Mouse (Mus musculus) adrenal gland, adult 2 months (tissue): ENCODE data around the gene Draxin. TPM values are rescaled to one million over a fixed set of nuclear protein-coding genes. Genes with fewer than 3 reads are reported as not detected.
"Not testable (repeated sequence)": the region's sequence is repeated elsewhere in the genome, so short reads cannot be mapped to it uniquely, and the experiment has no call there.

ENCODE experiments used
- DNase-seq: peaks from one replicate; pipeline ENCODE4 v3.0.0; 2021
- long read RNA-seq: library from polyadenylated mRNA; stranded (forward); transcript quantifications from one replicate; pipeline ENCODE4 v2.0.0, GENCODE M21; 2021
- polyA plus RNA-seq: library from polyadenylated mRNA; depleted of rRNA; stranded (reverse); fragments of >200 nt; gene quantifications from 2 replicates; pipeline ENCODE4 v1.2.3, GENCODE M21; 2012; rRNA removed
- total RNA-seq, 2 experiments: library from RNA; stranded (reverse); gene quantifications; 2 replicates each; pipeline ENCODE4 v1.2.3; 2021

Gene Draxin
- total RNA-seq, result under 1 TPM; 0.14 TPM
- polyA plus RNA-seq, result 0.07 and 0.12 TPM in 2 replicates
- long read RNA-seq, result 0 reads

DNA sequence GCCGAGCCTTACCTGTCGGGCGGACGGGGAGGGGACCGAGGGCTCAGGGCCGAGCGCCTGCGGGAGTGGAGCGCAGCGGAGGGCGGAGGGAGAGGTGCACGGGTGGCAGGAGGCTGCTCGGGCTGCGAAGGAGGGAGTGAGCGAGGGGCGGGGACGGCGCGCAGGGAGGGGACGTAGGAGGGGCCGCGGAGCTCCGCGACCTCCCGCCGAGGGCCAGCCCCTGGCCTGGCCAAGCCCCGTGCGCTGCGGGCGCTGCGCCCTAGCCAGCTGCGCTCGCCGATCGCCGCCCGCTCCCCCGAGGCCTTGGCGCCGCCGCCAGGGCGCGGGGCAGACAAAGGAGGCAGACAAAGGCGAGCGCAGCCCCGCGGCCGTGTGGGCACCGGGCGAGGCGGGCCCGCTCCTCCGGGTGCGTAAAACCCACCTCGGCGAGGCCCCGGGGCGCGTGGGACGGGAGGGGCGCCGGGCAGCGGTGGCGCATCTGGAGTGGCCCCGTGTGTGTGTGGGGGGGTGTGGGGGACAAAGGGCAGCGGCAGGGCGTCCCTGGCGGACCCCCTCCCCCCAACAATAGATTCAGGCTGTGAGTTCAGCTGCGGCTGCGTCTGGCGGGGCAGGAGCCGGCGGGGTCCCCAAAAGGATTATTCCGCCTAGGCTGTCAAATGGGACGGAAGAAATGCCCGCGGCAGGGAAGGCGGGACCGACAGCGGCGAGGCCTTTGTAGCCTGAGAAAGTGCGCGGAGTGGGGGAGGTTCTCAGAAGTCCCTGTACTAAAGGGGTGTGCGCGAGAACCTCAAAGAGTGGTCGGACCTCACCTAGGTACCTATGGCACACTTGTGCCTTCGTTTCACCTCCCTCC lies at the start of gene Draxin:
Gene Draxin (minus strand): TSS at position 138 of the 853 bp plus-strand sequence.
- peak; percentile 77 for DNase-seq

GRCm38 (mm10) chr4:148177716-148178115 lies 47.2 kb upstream of the Draxin start:
- no peak for DNase-seq

DNA sequence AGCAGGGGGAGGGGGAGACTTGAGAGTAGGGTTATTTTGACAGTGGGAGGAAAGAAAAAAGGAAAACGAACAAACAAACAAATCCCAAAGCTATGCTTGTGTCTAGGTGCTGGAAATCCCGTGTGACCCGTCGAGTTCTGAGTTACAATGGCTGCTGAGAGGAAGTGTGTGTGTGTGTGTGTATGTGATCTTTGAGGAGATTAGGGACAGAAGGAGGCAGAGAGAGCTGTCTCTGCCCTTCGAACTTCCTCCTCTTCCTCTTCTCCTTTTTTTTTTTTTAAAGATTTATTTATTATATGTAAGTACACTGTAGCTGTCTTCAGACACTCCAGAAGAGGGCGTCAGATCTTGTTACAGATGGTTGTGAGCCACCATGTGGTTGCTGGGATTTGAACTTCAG lies 46.1 kb upstream of the Draxin start:
- not testable (repeated sequence) for DNase-seq

GRCm38 (mm10) chr4:148174495-148174862 lies 44.0 kb upstream of the Draxin start:
- no peak for DNase-seq

GRCm38 (mm10) chr4:148173811-148174494 lies 43.5 kb upstream of the Draxin start:
- DNase-seq, result no peak

DNA sequence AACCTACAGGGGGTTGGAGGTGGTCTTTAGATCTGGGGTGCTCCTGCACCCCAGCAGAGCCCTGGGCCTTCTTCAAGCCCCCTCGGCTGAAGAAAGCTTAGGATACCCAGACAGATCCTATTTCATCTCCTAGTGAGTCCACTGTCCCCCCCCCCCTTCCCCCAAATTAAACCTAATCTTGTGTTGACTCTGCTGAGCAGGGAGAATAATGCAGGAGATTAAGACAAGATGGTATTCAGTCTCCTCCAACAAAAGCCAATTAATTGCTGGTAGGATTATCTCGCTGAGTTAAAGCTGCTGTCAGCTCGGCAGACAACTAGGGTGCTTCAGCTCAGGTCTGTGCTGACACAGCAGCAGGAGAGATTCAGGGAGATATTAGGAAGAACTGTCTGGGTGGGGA lies 40.8 kb upstream of the Draxin start:
- DNase-seq, result no peak

DNA sequence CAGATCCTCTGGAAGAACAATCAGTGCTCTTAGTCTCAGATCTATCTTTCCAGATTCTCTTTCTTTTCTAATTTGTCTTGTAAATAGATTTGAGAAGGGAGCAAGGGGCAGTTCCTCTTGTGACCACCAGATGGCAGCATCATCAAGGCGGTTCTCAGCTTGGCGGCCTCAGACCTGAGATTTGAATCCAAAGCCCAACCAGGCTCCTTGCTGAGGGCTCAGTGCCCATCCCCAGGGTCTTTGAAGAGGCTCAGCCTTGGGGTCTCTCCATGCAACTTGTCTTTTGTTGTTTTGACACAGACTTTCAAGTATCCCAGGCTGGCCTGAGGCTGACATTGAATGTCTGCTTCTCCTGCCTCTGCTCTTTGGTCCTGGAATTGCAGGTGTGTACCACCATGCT lies 40.3 kb upstream of the Draxin start:
- DNase-seq, result peak; percentile 43

- no peak for DNase-seq
Observed at GRCm38 (mm10) chr4:148169586-148169985, 39.1 kb upstream of the Draxin start.

- DNase-seq, result peak; percentile 52
Observed at GRCm38 (mm10) chr4:148168287-148168686, 37.8 kb upstream of the Draxin start.

DNA sequence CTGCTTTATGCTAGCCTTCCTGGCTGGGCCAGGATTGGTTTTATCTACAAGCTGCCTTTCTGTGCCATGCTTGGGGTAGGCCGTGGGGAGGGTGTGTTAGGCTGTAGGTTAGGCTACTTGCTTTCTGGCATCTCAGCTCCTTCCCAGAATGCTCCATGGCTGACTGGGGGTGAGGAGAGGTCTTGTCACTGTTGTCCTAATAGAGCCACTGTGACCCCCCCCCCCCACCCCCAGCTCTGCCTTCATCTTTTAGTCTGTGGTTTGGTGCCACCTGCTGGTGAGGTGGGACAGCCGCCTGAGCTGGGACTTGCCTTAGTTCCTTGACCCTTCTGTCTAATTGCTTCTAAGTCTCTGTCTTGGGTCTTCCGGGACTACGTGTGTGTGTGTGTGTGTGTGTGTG lies 36.5 kb upstream of the Draxin start:
- peak; percentile 61 for DNase-seq

GRCm38 (mm10) chr4:148166431-148166830 lies 35.9 kb upstream of the Draxin start:
- DNase-seq, result no peak

- DNase-seq, result no peak
Observed at GRCm38 (mm10) chr4:148165551-148165950, 35.1 kb upstream of the Draxin start.

DNA sequence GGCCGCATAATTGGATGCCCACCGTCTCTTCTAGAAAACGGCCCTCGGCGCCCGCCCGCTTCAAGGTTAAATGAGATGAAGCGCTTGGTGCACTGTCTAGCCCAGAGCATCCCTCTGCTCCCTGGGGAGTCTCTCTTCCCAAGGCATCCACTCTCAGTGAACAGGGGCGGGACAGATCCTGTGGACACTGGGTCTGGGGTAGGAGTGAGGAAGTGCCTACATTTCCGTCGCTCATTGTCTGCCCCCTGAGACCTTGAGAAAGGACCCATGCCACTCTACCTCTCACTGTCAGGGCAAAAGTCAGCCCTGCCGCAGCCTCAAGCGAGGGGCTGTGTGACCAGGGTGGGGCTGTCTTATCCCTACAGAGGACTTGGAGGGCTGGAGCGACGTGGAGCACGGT lies 34.0 kb upstream of the Draxin start:
- DNase-seq, result no peak

GRCm38 (mm10) chr4:148164002-148164439 lies 33.5 kb upstream of the Draxin start:
- peak; percentile 88 for DNase-seq

GRCm38 (mm10) chr4:148160436-148161390 lies 30.2 kb upstream of the Draxin start, which contains the start of the genes Fbxo44 and Fbxo2:
Gene Fbxo44, minus strand, starts transcription at chr4:148160482.
Gene Fbxo2, plus strand, starts transcription at chr4:148160621.
- DNase-seq, result no peak

DNA sequence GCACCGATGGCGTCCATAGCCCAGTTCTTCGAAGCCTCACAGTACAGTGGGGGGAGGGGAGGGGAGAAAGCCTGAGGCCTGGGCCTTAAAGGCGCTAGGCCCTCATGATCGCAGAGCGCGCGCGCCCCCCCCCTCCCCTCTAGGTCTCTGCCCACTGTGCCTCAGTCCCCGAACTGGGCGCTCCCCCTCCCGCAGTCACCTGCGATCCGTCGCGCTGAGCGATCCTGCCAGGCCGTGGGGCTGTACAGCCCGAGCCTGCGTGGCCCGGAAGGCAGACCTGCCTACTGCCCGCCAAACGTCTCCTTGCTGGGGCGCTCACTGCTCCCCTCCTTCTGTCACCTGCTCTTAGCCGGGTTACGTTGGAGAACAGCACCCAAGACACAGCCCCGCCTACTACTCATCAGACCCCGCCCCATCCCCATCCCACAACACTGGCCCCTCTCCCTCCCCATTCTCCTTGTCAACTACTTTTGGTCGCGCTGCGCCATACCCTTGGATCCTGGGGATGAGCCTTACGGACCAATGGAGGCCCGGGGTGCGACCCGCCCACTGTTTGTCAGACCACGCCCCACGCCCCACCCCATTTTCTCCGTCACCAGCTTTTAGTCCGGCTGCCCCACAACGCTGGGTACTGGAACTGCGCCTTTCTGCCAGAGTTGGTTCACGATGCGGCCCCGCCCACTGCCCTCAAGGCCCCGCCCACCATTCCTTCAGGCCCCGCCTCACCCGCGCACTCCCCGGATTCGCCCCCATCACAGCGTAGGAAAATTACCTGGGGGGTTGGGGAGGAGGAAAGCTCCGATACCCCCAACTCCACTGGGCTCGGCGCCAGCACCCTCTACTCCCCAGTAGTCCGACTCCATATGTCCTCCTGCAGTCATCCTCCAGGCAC lies 29.3 kb upstream of the Draxin start:
- DNase-seq, result peak; percentile 97

DNA sequence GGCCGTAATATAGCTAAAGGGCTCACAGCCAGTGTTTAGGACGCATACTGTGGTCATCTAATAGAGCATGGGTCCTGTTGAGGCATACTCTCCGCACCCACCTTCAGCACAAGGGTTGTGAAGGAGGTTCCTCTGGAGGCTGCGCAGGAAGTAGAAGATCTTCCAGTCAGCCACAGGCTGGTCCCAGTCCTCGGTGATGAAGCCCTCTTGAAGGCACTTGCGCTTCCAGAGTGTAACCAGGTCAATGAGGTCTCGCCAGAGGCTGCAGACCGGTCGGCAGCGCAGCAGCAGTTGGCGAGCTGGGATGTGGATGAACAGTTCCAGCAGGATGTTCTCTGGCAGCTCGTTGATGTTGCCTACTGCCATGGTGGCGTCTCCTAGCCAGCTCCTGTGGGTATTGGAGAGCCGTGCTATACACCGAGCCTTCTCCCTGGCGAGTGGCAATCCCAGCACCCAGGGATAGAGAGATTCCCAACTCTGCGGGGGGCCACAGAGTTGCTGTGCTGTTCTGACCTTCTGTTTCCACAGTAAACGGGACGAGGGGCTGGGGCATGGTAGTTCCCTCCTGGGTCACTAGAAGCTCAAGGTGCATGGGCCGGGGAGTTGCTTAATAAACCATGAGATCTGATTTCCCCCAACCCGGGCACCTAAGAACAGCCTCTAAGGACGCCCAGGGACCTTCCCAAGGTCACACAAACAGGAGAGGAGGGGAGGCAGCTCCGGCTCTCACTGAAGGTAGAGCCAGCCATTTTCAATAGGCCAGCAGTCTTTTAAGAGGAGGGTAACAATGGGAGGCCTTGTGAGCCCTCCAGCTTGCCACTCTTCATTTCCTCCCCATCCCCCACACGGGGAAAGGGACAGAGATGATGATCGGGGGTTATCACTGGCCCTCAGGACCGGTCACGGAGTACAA lies 28.2 kb upstream of the Draxin start:
- peak; percentile 42 for DNase-seq

- no peak for DNase-seq
Observed at GRCm38 (mm10) chr4:148154982-148155381, 24.5 kb upstream of the Draxin start.

DNA sequence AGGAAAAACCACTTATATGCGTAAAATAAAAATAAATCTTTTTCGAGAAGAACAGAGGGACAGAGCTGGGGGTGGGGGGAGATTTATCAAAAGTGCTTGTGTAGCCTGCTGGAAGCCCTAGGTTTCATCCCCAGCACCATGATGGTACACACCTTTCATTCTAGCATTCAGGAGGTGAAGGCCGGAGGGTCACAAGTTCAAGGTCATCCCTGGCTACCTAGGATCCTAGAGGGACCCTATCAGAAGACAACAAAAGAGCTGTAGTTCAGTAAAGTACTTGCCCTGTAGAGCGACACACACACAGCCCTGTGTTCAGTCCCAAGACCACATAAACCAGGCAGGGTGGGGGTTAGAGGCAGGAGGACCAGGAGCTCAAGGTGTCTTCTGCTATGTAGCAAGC lies 23.5 kb upstream of the Draxin start:
- no peak for DNase-seq

GRCm38 (mm10) chr4:148152547-148152946 lies 22.0 kb upstream of the Draxin start:
- no peak for DNase-seq
